Mouse (Mus musculus): Measurements from ENCODE around the gene Foxp1. TPM values are rescaled to one million over a fixed set of nuclear protein-coding genes. Genes with fewer than 3 reads are reported as not detected.

The Foxp1 gene
- polyA plus RNA-seq, 2 experiments: 101 to 166 TPM

- 76% methylated on average over 5 of the region's 5 CpGs for WGBS
- ATAC-seq (ENCODE audit: low FRiP score, low read depth) (no peak), DNase-seq (ENCODE audit: low spot score) (no peak)
- H3K9ac ChIP-seq (ENCODE audit: low read depth, low read length, severe bottlenecking): no peak overlapping the region
- no peak overlapping the region for H3K27ac ChIP-seq (replicated peaks; ENCODE audit: low read depth, low read length)
- no peaks in the 10 kb centered on the region for H3K36me3 ChIP-seq (ENCODE audit: control insufficient read depth, insufficient read depth, low read length)
- H3K4me1 ChIP-seq (ENCODE audit: control insufficient read depth, insufficient read depth, low read length): no peaks in the 10 kb centered on the region
- H3K9me3 ChIP-seq (ENCODE audit: control insufficient read depth, low read length): no peaks in the 10 kb centered on the region
- TF ChIP-seq POLR2A (IDR thresholded peaks at IDR 0.05; ENCODE audit: borderline replicate concordance, extremely low read depth, insufficient read depth, insufficient read length): no peak
- H3K27me3 ChIP-seq (ENCODE audit: control insufficient read depth, insufficient read depth, low read length): no peaks in the 10 kb centered on the region
- H3K4me2 ChIP-seq (replicated peaks; ENCODE audit: low read depth, low read length, severe bottlenecking): no peak overlapping the region
- no peak overlapping the region for H3K4me3 ChIP-seq (replicated peaks; ENCODE audit: low read length)
Measured at GRCm38 (mm10) chr6:99221147-99221546, 301.4 kb downstream of the Foxp1 start.

- no peak overlapping the region for H3K4me2 ChIP-seq (replicated peaks; ENCODE audit: low read depth, low read length, severe bottlenecking)
- no peaks in the 10 kb centered on the region for H3K4me1 ChIP-seq (ENCODE audit: control insufficient read depth, insufficient read depth, low read length)
- H3K36me3 ChIP-seq (ENCODE audit: control insufficient read depth, insufficient read depth, low read length): no peaks in the 10 kb centered on the region
- H3K27me3 ChIP-seq (ENCODE audit: control insufficient read depth, insufficient read depth, low read length): no peaks in the 10 kb centered on the region
- ATAC-seq (ENCODE audit: low FRiP score, low read depth) (no peak), DNase-seq (ENCODE audit: low spot score) (no peak)
- H3K9ac ChIP-seq (ENCODE audit: low read depth, low read length, severe bottlenecking): no peak overlapping the region
- H3K27ac ChIP-seq (replicated peaks; ENCODE audit: low read depth, low read length): no peak overlapping the region
- no peaks in the 10 kb centered on the region for H3K9me3 ChIP-seq (ENCODE audit: control insufficient read depth, low read length)
- no peak for TF ChIP-seq POLR2A (IDR thresholded peaks at IDR 0.05; ENCODE audit: borderline replicate concordance, extremely low read depth, insufficient read depth, insufficient read length)
- WGBS: 98% methylated on average over 3 of the region's 3 CpGs
- H3K4me3 ChIP-seq (replicated peaks; ENCODE audit: low read length): no peak overlapping the region
Measured at GRCm38 (mm10) chr6:99220472-99220871, 302.0 kb downstream of the Foxp1 start.

GRCm38 (mm10) chr6:99217846-99218245 is 304.7 kb downstream of the Foxp1 start:
- TF ChIP-seq POLR2A (IDR thresholded peaks at IDR 0.05; ENCODE audit: borderline replicate concordance, extremely low read depth, insufficient read depth, insufficient read length): no peak
- Histone ChIP-seq H3K27ac (replicated peaks; ENCODE audit: low read depth, low read length) (no peak overlapping the region), H3K9me3 (ENCODE audit: control insufficient read depth, low read length) (no peaks in the 10 kb centered on the region), H3K9ac (ENCODE audit: low read depth, low read length, severe bottlenecking) (no peak overlapping the region), H3K4me1 (ENCODE audit: control insufficient read depth, insufficient read depth, low read length) (no peaks in the 10 kb centered on the region), H3K4me3 (replicated peaks; ENCODE audit: low read length) (no peak overlapping the region), H3K4me2 (replicated peaks; ENCODE audit: low read depth, low read length, severe bottlenecking) (no peak overlapping the region), H3K27me3 (ENCODE audit: control insufficient read depth, insufficient read depth, low read length) (no peaks in the 10 kb centered on the region), H3K36me3 (ENCODE audit: control insufficient read depth, insufficient read depth, low read length) (no peaks in the 10 kb centered on the region)
- DNase-seq (ENCODE audit: low spot score): no peak
- WGBS: 68% methylated on average over 2 of the region's 2 CpGs
- ATAC-seq (ENCODE audit: low FRiP score, low read depth): no peak

- no peak for ATAC-seq (ENCODE audit: low FRiP score, low read depth)
- no peak overlapping the region for H3K4me2 ChIP-seq (replicated peaks; ENCODE audit: low read depth, low read length, severe bottlenecking)
- no peak overlapping the region for H3K27ac ChIP-seq (replicated peaks; ENCODE audit: low read depth, low read length)
- no peaks in the 10 kb centered on the region for H3K4me1 ChIP-seq (ENCODE audit: control insufficient read depth, insufficient read depth, low read length)
- WGBS: 89% methylated on average over 7 of the region's 7 CpGs
- TF ChIP-seq POLR2A (IDR thresholded peaks at IDR 0.05; ENCODE audit: borderline replicate concordance, extremely low read depth, insufficient read depth, insufficient read length): no peak
- no peak overlapping the region for H3K4me3 ChIP-seq (replicated peaks; ENCODE audit: low read length)
- DNase-seq (ENCODE audit: low spot score): no peak
- H3K9ac ChIP-seq (ENCODE audit: low read depth, low read length, severe bottlenecking): no peak overlapping the region
- H3K36me3 ChIP-seq (ENCODE audit: control insufficient read depth, insufficient read depth, low read length): no peaks in the 10 kb centered on the region
- no peaks in the 10 kb centered on the region for H3K9me3 ChIP-seq (ENCODE audit: control insufficient read depth, low read length)
- no peaks in the 10 kb centered on the region for H3K27me3 ChIP-seq (ENCODE audit: control insufficient read depth, insufficient read depth, low read length)
Measured at GRCm38 (mm10) chr6:99217155-99217554, 305.4 kb downstream of the Foxp1 start.

GRCm38 (mm10) chr6:99212461-99212860 is 310.1 kb downstream of the Foxp1 start:
- no peaks in the 10 kb centered on the region for H3K36me3 ChIP-seq (ENCODE audit: control insufficient read depth, insufficient read depth, low read length)
- no peak for TF ChIP-seq POLR2A (IDR thresholded peaks at IDR 0.05; ENCODE audit: borderline replicate concordance, extremely low read depth, insufficient read depth, insufficient read length)
- H3K4me1 ChIP-seq (ENCODE audit: control insufficient read depth, insufficient read depth, low read length): peaks cover 1% of the 10 kb centered on the region
- H3K4me3 ChIP-seq (replicated peaks; ENCODE audit: low read length): no peak overlapping the region
- no peak overlapping the region for H3K27ac ChIP-seq (replicated peaks; ENCODE audit: low read depth, low read length)
- 89% methylated on average over 4 of the region's 4 CpGs for WGBS
- no peaks in the 10 kb centered on the region for H3K9me3 ChIP-seq (ENCODE audit: control insufficient read depth, low read length)
- H3K9ac ChIP-seq (ENCODE audit: low read depth, low read length, severe bottlenecking): no peak overlapping the region
- no peak for ATAC-seq (ENCODE audit: low FRiP score, low read depth)
- H3K27me3 ChIP-seq (ENCODE audit: control insufficient read depth, insufficient read depth, low read length): no peaks in the 10 kb centered on the region
- DNase-seq (ENCODE audit: low spot score): no peak
- no peak overlapping the region for H3K4me2 ChIP-seq (replicated peaks; ENCODE audit: low read depth, low read length, severe bottlenecking)
